Mouse (Mus musculus) bone marrow macrophage, adult 2 months (primary cell): ENCODE results near the gene Slc30a6. TPM values are rescaled to one million over a fixed set of nuclear protein-coding genes. Genes with fewer than 3 reads are reported as not detected.

Source experiments
- polyA plus RNA-seq: library from polyadenylated mRNA; stranded (reverse); fragments of >200 nt; gene quantifications from 2 replicates; pipeline ENCODE4 v1.2.4, GENCODE M21; 2012; ENCODE audit not compliant: missing spikeins, insufficient read depth, insufficient read length

Slc30a6 gene
- polyA plus RNA-seq, 1 experiment, result 22.5 TPM

Other genes starting within 250 kb of the Slc30a6 start
- 36.6 and 38.4 TPM in 2 replicates for gene Memo1, start 100.1 kb upstream of the Slc30a6 start, polyA plus RNA-seq
- gene Dpy30, start 71.7 kb upstream of the Slc30a6 start, polyA plus RNA-seq, result 60.1 and 60.9 TPM in 2 replicates
- 24.0 and 26.9 TPM in 2 replicates for gene Spast, start 56.6 kb upstream of the Slc30a6 start, polyA plus RNA-seq
- 14.5 and 15.9 TPM in 2 replicates for gene Nlrc4, start 63.5 kb downstream of the Slc30a6 start, polyA plus RNA-seq
- gene Yipf4, start 93.9 kb downstream of the Slc30a6 start, polyA plus RNA-seq, result 89.8 and 99.4 TPM in 2 replicates
- 61.4 and 73.1 TPM in 2 replicates for gene Birc6, start 132.7 kb downstream of the Slc30a6 start, polyA plus RNA-seq